Mouse (Mus musculus): Measurements from ENCODE around the gene Helb. TPM values are rescaled to one million over a fixed set of nuclear protein-coding genes. Genes with fewer than 3 reads are reported as not detected.

Helb gene
- polyA plus RNA-seq, 1 experiment from 2014 or later = 2.2 TPM

GRCm38 (mm10) chr10:120066319-120066718, 46.5 kb downstream of the Helb start:
- 79% methylated on average over 10 of the region's 10 CpGs for WGBS
- Histone ChIP-seq H3K9ac (no peak overlapping the region), H3K4me1 (no peaks in the 10 kb centered on the region), H3K4me2 (no peak overlapping the region), H3K36me3 (replicated peaks) (no peaks in the 10 kb centered on the region; the same call in 1 of the 2 replicates), H3K4me3 (no peak overlapping the region), H3K27me3 (replicated peaks) (no peaks in the 10 kb centered on the region), H3K27ac (no peak overlapping the region), H3K9me3 (no peaks in the 10 kb centered on the region)
- no peak for ATAC-seq (replicated peaks)

- H3K27me3 ChIP-seq (replicated peaks) = no peaks in the 10 kb centered on the region
- no peaks in the 10 kb centered on the region for H3K9me3 ChIP-seq
- H3K4me1 ChIP-seq = no peaks in the 10 kb centered on the region
- H3K4me3 ChIP-seq = no peak overlapping the region
- no peak overlapping the region for H3K9ac ChIP-seq
- H3K36me3 ChIP-seq (replicated peaks) = no peaks in the 10 kb centered on the region; the same call in 1 of the 2 replicates
- H3K27ac ChIP-seq = no peak overlapping the region
- no peak for ATAC-seq (replicated peaks)
- 26% methylated on average over 5 of the region's 5 CpGs for WGBS
- no peak overlapping the region for H3K4me2 ChIP-seq
Observed at GRCm38 (mm10) chr10:120064424-120064823, 48.4 kb downstream of the Helb start.

- Histone ChIP-seq H3K4me2 (no peak overlapping the region), H3K27ac (no peak overlapping the region), H3K9ac (no peak overlapping the region), H3K4me1 (no peaks in the 10 kb centered on the region), H3K36me3 (replicated peaks) (no peaks in the 10 kb centered on the region), H3K4me3 (no peak overlapping the region), H3K27me3 (replicated peaks) (no peaks in the 10 kb centered on the region), H3K9me3 (no peaks in the 10 kb centered on the region; the same call in 1 of the 2 replicates)
- no peak for ATAC-seq (replicated peaks)
- whole genome bisulfite sequencing = 86% methylated on average over 24 of the region's 24 CpGs
Observed at GRCm38 (mm10) chr10:120061238-120062130, 51.3 kb downstream of the Helb start.

- H3K9ac ChIP-seq = no peak overlapping the region
- no peaks in the 10 kb centered on the region for H3K4me1 ChIP-seq
- no peaks in the 10 kb centered on the region for H3K36me3 ChIP-seq (replicated peaks)
- H3K9me3 ChIP-seq = no peaks in the 10 kb centered on the region; the same call in 1 of the 2 replicates
- 83% methylated on average over 10 of the region's 10 CpGs for WGBS
- no peak for ATAC-seq (replicated peaks)
- H3K27me3 ChIP-seq (replicated peaks) = no peaks in the 10 kb centered on the region
- H3K27ac ChIP-seq = no peak overlapping the region
- H3K4me2 ChIP-seq = no peak overlapping the region
- no peak overlapping the region for H3K4me3 ChIP-seq
Observed at GRCm38 (mm10) chr10:120060579-120061237, 52.1 kb downstream of the Helb start.

- H3K9ac ChIP-seq = no peak overlapping the region
- H3K9me3 ChIP-seq = no peaks in the 10 kb centered on the region
- no peak overlapping the region for H3K4me3 ChIP-seq
- no peaks in the 10 kb centered on the region for H3K4me1 ChIP-seq
- ATAC-seq (replicated peaks) = 0 out of 2 replicates have a peak, but pooled peaks have one; percentile 24
- no peak overlapping the region for H3K27ac ChIP-seq
- WGBS = 50% methylated on average over 2 of the region's 2 CpGs
- H3K4me2 ChIP-seq = no peak overlapping the region
- H3K36me3 ChIP-seq (replicated peaks) = 0 out of 2 replicates have a peak, but pooled peaks cover 5% of the 10 kb centered on the region
- H3K27me3 ChIP-seq (replicated peaks) = no peaks in the 10 kb centered on the region
Observed at GRCm38 (mm10) chr10:120044714-120045234, 68.0 kb downstream of the Helb start.

- Histone ChIP-seq H3K27ac (no peak overlapping the region), H3K27me3 (replicated peaks) (no peaks in the 10 kb centered on the region), H3K4me3 (no peak overlapping the region), H3K4me1 (no peaks in the 10 kb centered on the region), H3K9me3 (no peaks in the 10 kb centered on the region), H3K9ac (no peak overlapping the region), H3K36me3 (replicated peaks) (0 out of 2 replicates have a peak, but pooled peaks cover 1% of the 10 kb centered on the region), H3K4me2 (no peak overlapping the region)
- ATAC-seq (replicated peaks) = no peak
- WGBS = 64% methylated on average over 6 of the region's 6 CpGs
Observed at GRCm38 (mm10) chr10:120044237-120044636, 68.5 kb downstream of the Helb start.

GRCm38 (mm10) chr10:120038194-120038593, 74.6 kb downstream of the Helb start:
- no peaks in the 10 kb centered on the region for H3K36me3 ChIP-seq (replicated peaks)
- ATAC-seq (replicated peaks) = no peak
- H3K9ac ChIP-seq = no peak overlapping the region
- no peaks in the 10 kb centered on the region for H3K27me3 ChIP-seq (replicated peaks)
- H3K9me3 ChIP-seq = no peaks in the 10 kb centered on the region
- no peak overlapping the region for H3K4me2 ChIP-seq
- WGBS = 87% methylated on average over 5 of the region's 5 CpGs
- H3K4me1 ChIP-seq = peaks cover 14% of the 10 kb centered on the region
- no peak overlapping the region for H3K27ac ChIP-seq
- no peak overlapping the region for H3K4me3 ChIP-seq

- Histone ChIP-seq H3K4me3 (peak overlapping the region; percentile 5; the same call in 1 of the 2 replicates), H3K27ac (peak overlapping the region; percentile 19; the same call in 1 of the 2 replicates), H3K4me1 (peaks cover 14% of the 10 kb centered on the region), H3K9ac (no peak overlapping the region), H3K36me3 (replicated peaks) (no peaks in the 10 kb centered on the region), H3K9me3 (no peaks in the 10 kb centered on the region), H3K27me3 (replicated peaks) (no peaks in the 10 kb centered on the region), H3K4me2 (peak overlapping the region; percentile 35)
- WGBS = 37% methylated on average over 6 of the region's 6 CpGs
- peak; percentile 73 for ATAC-seq (replicated peaks)
Observed at GRCm38 (mm10) chr10:120035824-120036223, 77.0 kb downstream of the Helb start.

GRCm38 (mm10) chr10:120035211-120035733, 77.5 kb downstream of the Helb start:
- H3K9ac ChIP-seq = no peak overlapping the region
- peaks cover 14% of the 10 kb centered on the region for H3K4me1 ChIP-seq
- ATAC-seq (replicated peaks) = peak; percentile 43
- peak overlapping the region; percentile 19; the same call in 1 of the 2 replicates for H3K27ac ChIP-seq
- no peaks in the 10 kb centered on the region for H3K9me3 ChIP-seq
- H3K27me3 ChIP-seq (replicated peaks) = no peaks in the 10 kb centered on the region
- H3K36me3 ChIP-seq (replicated peaks) = no peaks in the 10 kb centered on the region
- peak overlapping the region; percentile 5; the same call in 1 of the 2 replicates for H3K4me3 ChIP-seq
- 18% methylated on average over 15 of the region's 15 CpGs for WGBS
- peak overlapping the region; percentile 35 for H3K4me2 ChIP-seq

GRCm38 (mm10) chr10:120033866-120034265, 78.9 kb downstream of the Helb start:
- no peaks in the 10 kb centered on the region for H3K36me3 ChIP-seq (replicated peaks)
- H3K27me3 ChIP-seq (replicated peaks) = no peaks in the 10 kb centered on the region
- H3K9ac ChIP-seq = no peak overlapping the region
- no peak overlapping the region for H3K4me2 ChIP-seq
- peaks cover 14% of the 10 kb centered on the region for H3K4me1 ChIP-seq
- no peak overlapping the region for H3K4me3 ChIP-seq
- WGBS = 61% methylated on average over 9 of the region's 9 CpGs
- H3K9me3 ChIP-seq = no peaks in the 10 kb centered on the region
- no peak for ATAC-seq (replicated peaks)
- H3K27ac ChIP-seq = no peak overlapping the region

Data from midbrain, embryonic 15.5 days (tissue).